Mouse (Mus musculus) embryonic facial prominence, embryonic 15.5 days (tissue): ENCODE measurements around the gene Nfkb2. TPM values are rescaled to one million over a fixed set of nuclear protein-coding genes. Genes with fewer than 3 reads are reported as not detected.

Experiments used
- ATAC-seq: fragments of 200-750 bp; cut with Nextera tagmentation; 2 replicates; pipeline ENCODE4 v1.8.0; 2017; ENCODE audit warnings: low read depth, moderate TSS enrichment; ENCODE audit not compliant: insufficient number of reproducible peaks, low FRiP score, low TSS enrichment
- H3K27ac ChIP-seq: fragments of 300-500 bp; sonication (generic); replicated peaks from 2 replicates; pipeline ENCODE4 v1.5.1; 2015; ENCODE audit warnings: mild to moderate bottlenecking, inconsistent platforms
- H3K27me3 ChIP-seq: fragments of 300-500 bp; sonication (generic); 2 replicates; pipeline ENCODE4 v1.6.1; 2015; ENCODE audit warnings: inconsistent platforms
- H3K36me3 ChIP-seq: fragments of 300-500 bp; sonication (generic); 2 replicates; pipeline ENCODE4 v1.6.1; 2015; ENCODE audit warnings: mild to moderate bottlenecking, inconsistent platforms
- H3K4me1 ChIP-seq: fragments of 300-500 bp; sonication (generic); 2 replicates; pipeline ENCODE4 v1.6.1; 2015; ENCODE audit warnings: inconsistent platforms
- H3K4me2 ChIP-seq: fragments of 300-500 bp; sonication (generic); replicated peaks from 2 replicates; pipeline ENCODE4 v1.6.1; 2015; ENCODE audit warnings: mild to moderate bottlenecking, inconsistent platforms
- H3K4me3 ChIP-seq: fragments of 300-500 bp; sonication (generic); replicated peaks from 2 replicates; pipeline ENCODE4 v1.5.1; 2015; ENCODE audit warnings: mild to moderate bottlenecking, inconsistent platforms
- H3K9ac ChIP-seq: fragments of 300-500 bp; sonication (generic); 2 replicates; pipeline ENCODE4 v1.6.1; 2015; ENCODE audit warnings: inconsistent platforms
- H3K9me3 ChIP-seq: fragments of 300-500 bp; sonication (generic); replicated peaks from 2 replicates; pipeline ENCODE4 v1.6.1; 2016; ENCODE audit warnings: inconsistent platforms
- WGBS: fragments of 180-500 bp; shearing (Covaris S2); methylation state at CpG from one replicate; pipeline ENCODE4 v1.1.7; 2015; 5-methylcytosine and 5-hydroxymethylcytosine counted together
- polyA plus RNA-seq: library from polyadenylated mRNA; unstranded; fragments of >200 nt; fragmentation: Nextera tagmentation; extraction: Ambion mirVana; gene quantifications from 2 replicates; pipeline ENCODE4 v1.2.1, GENCODE M21; 2015

The Nfkb2 gene
- polyA plus RNA-seq, 1 experiment from 2014 or later = 15.3 TPM

DNA sequence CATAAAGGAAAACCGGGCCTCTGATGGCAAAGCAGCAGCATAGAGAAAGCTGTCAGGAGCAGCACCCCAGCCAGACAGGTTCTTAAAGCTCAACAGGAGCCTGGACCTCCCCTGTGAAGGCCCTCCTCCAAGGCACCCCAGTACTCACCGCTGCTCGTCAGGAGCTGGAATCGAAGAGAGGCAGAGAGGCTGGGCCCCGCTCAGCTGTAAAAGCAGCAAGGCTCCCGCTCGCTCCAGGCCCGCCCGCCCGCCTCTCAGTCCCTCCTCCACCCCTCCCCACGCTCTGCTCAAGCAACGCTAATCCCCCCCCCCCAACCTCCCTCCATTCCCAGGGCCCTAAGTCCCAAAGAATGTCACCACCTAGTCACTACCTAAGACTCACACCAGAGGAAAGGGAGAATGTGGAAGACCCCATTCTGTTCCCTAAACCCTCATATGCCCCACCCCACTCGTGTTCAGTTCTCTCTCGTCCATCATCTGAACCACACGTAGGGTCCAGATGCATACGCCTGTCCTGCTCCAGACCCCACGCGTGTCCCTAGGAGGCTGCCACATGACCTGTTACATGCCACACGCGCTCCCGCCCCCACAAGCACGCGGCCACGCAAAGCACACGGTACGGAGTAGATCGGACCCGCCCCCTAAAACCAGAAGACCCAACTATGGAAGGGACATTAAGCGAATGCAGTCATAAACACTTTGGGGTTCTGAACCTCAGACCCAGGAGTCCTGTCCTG lies 22.1 kb downstream of the Nfkb2 start:
- Histone ChIP-seq H3K36me3 (peaks cover 9% of the 10 kb centered on the region), H3K27me3 (peaks cover 64% of the 10 kb centered on the region), H3K4me2 (peak overlapping the region; percentile 100), H3K9me3 (no peaks in the 10 kb centered on the region), H3K9ac (no peak overlapping the region), H3K4me3 (peak overlapping the region; percentile 78; the same call in 1 of the 2 replicates), H3K27ac (no peak overlapping the region), H3K4me1 (peaks cover 50% of the 10 kb centered on the region)
- no peak for ATAC-seq
- 4% methylated on average over 28 of the region's 29 CpGs for WGBS

DNA sequence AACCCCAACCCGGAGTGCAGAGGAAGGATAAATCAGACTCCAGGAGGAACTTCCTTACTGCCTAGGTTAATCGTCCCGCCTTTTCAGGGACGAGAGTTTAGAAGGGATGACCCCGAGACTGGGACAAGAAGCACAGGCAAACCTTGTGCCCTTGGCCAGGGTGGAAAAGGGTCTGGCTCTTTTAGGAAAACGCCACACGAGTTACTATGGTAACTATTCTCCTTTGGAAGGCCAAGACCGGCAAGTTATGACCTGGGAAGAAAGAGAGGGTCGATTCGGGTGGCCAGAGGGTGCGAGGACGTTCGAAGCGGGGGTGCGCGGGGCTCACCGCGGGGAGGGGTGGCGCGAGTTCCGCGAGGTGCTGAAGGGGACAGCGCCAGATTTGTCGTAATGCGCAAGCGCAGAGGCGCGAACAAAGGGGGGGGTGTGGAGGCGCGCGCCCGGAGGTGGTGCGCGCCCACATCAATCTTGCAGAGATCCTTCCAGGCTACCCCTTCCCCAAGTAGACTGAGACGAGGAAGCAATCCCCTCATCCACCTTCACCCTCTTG lies 22.7 kb downstream of the Nfkb2 start, which contains the start of gene Psd:
Psd (minus strand) TSS at position 401 of the 550 bp plus-strand sequence.
- peaks cover 13% of the 10 kb centered on the region for H3K36me3 ChIP-seq
- H3K4me3 ChIP-seq = peak within 1 kb of the TSS; percentile 78
- H3K27ac ChIP-seq = peak within 1 kb of the TSS; percentile 92
- no peaks in the 10 kb centered on the region for H3K9me3 ChIP-seq
- H3K9ac ChIP-seq = peak within 1 kb of the TSS; percentile 47
- peaks cover 45% of the 10 kb centered on the region for H3K4me1 ChIP-seq
- peaks cover 58% of the 10 kb centered on the region for H3K27me3 ChIP-seq
- ATAC-seq = no peak
- H3K4me2 ChIP-seq = peak within 1 kb of the TSS; percentile 100
- WGBS = under 1% methylated on average over 35 of the region's 35 CpGs

DNA sequence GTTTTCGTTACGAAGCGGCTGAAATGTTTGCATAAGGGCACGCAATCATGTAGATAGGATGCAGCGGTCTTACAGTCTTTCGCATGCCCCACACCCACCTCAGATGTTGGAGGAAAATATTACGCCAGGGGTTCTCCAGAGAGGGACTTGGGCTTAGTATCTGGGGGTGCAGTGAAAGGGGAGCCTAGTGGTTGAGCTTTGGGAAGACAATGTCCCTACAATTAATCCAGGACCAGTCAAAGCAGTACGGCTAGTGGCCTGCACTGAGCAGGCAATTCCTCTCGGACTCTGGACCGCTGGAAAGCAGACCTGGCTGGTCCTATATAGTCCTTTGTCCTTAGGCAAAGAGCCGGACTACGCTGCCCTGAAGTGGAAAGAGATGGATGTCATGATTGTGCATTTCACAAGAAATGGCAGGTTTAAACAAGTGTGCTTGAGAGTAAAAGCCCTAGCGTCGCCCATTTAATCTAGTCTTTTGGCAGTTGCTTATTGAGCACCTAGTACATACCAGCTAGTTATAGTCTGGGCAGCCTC lies 23.5 kb downstream of the Nfkb2 start:
- Histone ChIP-seq H3K4me1 (peaks cover 38% of the 10 kb centered on the region), H3K9ac (peak overlapping the region; percentile 47; the same call in 1 of the 2 replicates), H3K36me3 (peaks cover 13% of the 10 kb centered on the region), H3K4me2 (peak overlapping the region; percentile 100), H3K27me3 (peaks cover 51% of the 10 kb centered on the region), H3K9me3 (no peaks in the 10 kb centered on the region), H3K27ac (peak overlapping the region; percentile 92), H3K4me3 (peak overlapping the region; percentile 78)
- WGBS = 26% methylated on average over 14 of the region's 14 CpGs
- ATAC-seq = no peak

DNA sequence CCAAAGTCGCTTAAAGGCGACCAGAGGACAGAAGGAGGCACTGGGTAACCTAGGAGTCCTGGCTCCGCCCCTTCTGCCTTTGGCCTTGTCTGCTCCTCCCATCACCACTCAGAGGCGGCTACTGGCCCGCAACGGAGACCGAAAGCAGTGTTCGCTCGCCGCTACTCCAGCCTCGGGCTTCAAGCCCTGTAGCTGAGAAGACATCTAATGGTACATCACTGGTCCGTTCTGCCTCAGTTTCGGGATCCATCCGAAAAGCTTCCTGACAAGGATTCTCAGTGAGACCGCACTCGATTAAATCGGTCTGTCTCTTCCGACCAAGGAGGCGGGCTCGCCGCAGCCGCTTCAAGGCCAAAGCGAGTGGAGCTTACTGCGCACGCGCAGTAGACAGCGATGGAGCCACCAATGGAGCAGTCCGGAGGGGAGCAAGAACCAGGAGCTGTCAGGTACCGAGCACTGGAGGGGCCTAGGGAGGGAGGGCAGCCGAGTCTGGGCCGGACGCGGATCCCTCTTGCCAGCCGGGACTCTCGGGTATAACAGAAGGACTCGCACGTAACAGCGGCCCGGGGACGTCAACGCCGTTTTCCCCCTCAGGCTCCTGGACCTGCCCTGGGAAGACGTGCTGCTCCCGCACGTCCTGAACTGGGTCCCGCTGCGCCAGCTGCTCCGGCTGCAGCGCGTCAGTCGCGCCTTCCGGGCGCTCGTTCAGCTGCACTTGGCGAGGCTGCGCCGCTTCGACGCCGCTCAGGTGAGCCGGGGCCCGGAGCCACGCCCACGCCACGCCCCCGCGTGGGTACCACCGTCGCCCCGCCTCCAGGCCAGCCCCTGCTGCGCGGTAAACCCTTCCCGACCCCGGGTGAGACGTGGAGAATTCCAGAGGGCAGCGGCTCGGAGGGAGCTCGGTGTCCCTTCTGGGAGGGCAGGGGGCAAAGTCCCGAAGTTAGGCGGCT lies 24.2 kb downstream of the Nfkb2 start, which contains the start of gene Fbxl15:
Fbxl15 (plus strand) TSS at position 104 of the 950 bp plus-strand sequence.
- Histone ChIP-seq H3K4me1 (peaks cover 38% of the 10 kb centered on the region), H3K4me2 (peak within 1 kb of the TSS; percentile 100), H3K36me3 (peaks cover 13% of the 10 kb centered on the region), H3K27ac (peak within 1 kb of the TSS; percentile 92), H3K4me3 (peak within 1 kb of the TSS; percentile 78), H3K9me3 (no peaks in the 10 kb centered on the region), H3K27me3 (peaks cover 43% of the 10 kb centered on the region), H3K9ac (peak within 1 kb of the TSS; percentile 47)
- peak; percentile 90 for ATAC-seq
- WGBS = under 1% methylated on average over 81 of the region's 81 CpGs

DNA sequence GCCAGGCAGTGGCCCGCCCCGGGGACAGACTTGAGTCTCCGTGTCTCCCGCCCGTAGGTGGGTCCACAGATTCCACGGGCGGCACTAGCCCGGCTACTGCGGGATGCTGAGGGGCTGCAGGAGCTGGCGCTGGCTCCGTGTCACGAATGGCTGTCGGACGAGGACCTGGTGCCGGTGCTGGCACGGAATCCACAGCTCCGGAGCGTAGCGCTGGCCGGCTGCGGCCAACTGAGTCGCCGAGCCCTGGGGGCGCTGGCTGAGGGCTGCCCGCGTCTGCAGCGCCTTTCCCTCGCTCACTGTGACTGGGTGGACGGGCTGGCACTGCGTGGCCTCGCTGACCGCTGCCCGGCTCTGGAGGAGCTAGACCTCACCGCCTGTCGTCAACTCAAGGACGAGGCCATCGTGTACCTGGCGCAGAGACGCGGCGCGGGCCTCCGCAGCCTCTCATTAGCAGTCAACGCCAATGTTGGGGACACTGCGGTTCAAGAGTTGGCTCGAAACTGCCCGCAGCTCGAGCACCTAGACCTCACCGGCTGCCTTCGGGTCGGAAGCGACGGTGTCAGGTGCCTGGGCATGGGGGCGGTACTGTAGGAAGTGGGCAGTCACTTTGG lies 25.0 kb downstream of the Nfkb2 start:
- peak overlapping the region; percentile 47 for H3K9ac ChIP-seq
- H3K9me3 ChIP-seq = no peaks in the 10 kb centered on the region
- peaks cover 38% of the 10 kb centered on the region for H3K4me1 ChIP-seq
- H3K27me3 ChIP-seq = peaks cover 35% of the 10 kb centered on the region
- peak overlapping the region; percentile 100 for H3K4me2 ChIP-seq
- peaks cover 13% of the 10 kb centered on the region for H3K36me3 ChIP-seq
- 1% methylated on average over 54 of the region's 54 CpGs for WGBS
- ATAC-seq = no peak
- peak overlapping the region; percentile 78 for H3K4me3 ChIP-seq
- peak overlapping the region; percentile 92 for H3K27ac ChIP-seq

DNA sequence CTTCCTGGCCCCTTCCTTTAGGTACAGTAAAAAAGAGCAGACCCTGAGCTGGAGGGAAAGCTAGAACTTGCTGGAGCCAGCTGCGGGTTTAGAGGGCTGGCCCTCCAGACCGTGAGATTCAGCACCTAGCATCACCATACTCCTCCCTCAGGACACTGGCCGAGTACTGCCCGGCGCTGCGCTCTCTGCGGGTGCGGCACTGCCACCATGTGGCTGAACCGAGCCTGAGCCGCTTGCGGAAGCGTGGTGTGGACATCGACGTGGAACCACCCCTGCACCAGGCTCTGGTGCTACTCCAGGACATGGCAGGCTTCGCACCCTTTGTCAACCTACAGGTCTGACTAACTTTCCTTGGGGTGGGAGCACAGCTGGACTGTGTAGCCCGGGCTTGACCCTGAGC lies 25.8 kb downstream of the Nfkb2 start:
- Histone ChIP-seq H3K4me1 (peaks cover 38% of the 10 kb centered on the region), H3K36me3 (peaks cover 13% of the 10 kb centered on the region), H3K4me2 (peak overlapping the region; percentile 100), H3K27me3 (peaks cover 27% of the 10 kb centered on the region), H3K4me3 (peak overlapping the region; percentile 78), H3K9ac (no peak overlapping the region), H3K27ac (no peak overlapping the region; the same call in 1 of the 2 replicates), H3K9me3 (no peaks in the 10 kb centered on the region)
- ATAC-seq = 0 out of 2 replicates have a peak, but pooled peaks have one; percentile 21
- 8% methylated on average over 16 of the region's 16 CpGs for WGBS

DNA sequence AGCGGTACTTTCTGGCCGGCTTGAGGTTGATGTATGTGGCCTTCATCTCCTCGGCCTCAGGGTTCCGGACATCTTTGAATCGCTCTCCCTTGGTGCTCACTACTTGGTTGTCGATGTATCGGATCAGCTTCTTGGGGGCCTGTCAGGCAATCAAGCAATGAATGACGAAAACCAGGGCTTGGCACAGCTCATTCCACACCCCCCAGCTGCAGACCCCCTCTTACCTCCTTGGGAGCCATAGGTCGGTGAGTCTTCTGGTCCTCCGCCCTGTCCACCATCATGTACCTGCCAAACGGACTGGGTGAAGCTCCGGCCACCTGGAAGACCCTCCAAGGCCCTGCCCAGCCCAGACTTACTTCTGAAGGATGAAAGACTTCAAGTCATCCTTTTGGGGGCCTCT lies 26.6 kb downstream of the Nfkb2 start:
- no peaks in the 10 kb centered on the region for H3K9me3 ChIP-seq

DNA sequence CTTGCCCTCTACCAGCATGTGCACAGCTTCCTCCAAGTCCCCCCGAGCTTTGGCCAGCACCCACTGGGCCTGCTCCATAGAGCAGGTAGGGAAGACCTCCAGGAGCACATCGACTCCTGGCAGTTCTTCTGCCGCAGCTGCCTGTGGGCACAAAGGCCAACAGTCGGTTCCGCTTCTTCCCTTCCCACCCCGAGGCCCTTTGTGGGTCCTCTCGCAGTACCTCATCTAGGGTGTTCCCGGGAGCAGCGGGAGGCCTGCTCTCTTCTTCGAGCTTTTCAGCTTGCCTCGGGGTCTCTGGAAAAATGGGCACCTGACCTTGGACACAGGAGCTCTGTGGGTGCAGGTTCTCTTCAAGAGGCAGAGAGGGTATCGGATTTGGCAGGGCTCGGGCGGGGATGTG lies 27.2 kb downstream of the Nfkb2 start:
- no peaks in the 10 kb centered on the region for H3K9me3 ChIP-seq
- no peak overlapping the region for H3K27ac ChIP-seq
- no peak for ATAC-seq
- peaks cover 38% of the 10 kb centered on the region for H3K4me1 ChIP-seq
- no peak overlapping the region for H3K4me2 ChIP-seq
- H3K9ac ChIP-seq = no peak overlapping the region
- 85% methylated on average over 14 of the region's 14 CpGs for WGBS
- peaks cover 13% of the 10 kb centered on the region for H3K27me3 ChIP-seq
- no peak overlapping the region for H3K4me3 ChIP-seq
- peaks cover 13% of the 10 kb centered on the region for H3K36me3 ChIP-seq

More for the DNA sequence above, 26.6 kb downstream of the Nfkb2 start:
- H3K9ac ChIP-seq = no peak overlapping the region
- ATAC-seq = no peak
- H3K4me1 ChIP-seq = peaks cover 38% of the 10 kb centered on the region
- no peak overlapping the region for H3K27ac ChIP-seq
- H3K4me2 ChIP-seq = no peak overlapping the region
- H3K4me3 ChIP-seq = no peak overlapping the region
- peaks cover 20% of the 10 kb centered on the region for H3K27me3 ChIP-seq
- H3K36me3 ChIP-seq = peaks cover 13% of the 10 kb centered on the region
- WGBS = 91% methylated on average over 12 of the region's 12 CpGs

DNA sequence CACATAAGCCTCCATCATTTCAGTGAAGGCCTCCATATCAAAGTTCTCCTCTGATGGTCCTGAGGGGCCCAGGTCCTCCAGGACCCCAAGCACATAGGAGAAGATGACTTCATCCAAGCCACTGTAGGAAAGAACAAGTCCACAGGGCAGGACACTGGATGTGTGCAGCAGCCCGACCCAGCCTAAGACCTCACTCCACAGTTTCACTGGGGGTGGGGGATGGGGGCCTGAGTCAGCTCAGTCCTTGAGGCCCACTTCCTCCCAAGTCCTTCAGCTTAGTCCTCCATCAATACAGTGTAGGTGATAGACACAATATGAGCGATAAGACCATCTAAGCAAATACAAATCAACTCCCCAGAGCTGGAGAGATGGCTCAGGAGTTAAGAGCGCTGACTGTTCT lies 27.8 kb downstream of the Nfkb2 start:
- Histone ChIP-seq H3K4me3 (no peak overlapping the region), H3K27me3 (peaks cover 7% of the 10 kb centered on the region), H3K4me2 (no peak overlapping the region), H3K36me3 (peaks cover 13% of the 10 kb centered on the region), H3K9ac (no peak overlapping the region), H3K4me1 (peaks cover 32% of the 10 kb centered on the region), H3K27ac (no peak overlapping the region), H3K9me3 (no peaks in the 10 kb centered on the region)
- no peak for ATAC-seq
- 75% methylated on average over 3 of the region's 3 CpGs for WGBS

DNA sequence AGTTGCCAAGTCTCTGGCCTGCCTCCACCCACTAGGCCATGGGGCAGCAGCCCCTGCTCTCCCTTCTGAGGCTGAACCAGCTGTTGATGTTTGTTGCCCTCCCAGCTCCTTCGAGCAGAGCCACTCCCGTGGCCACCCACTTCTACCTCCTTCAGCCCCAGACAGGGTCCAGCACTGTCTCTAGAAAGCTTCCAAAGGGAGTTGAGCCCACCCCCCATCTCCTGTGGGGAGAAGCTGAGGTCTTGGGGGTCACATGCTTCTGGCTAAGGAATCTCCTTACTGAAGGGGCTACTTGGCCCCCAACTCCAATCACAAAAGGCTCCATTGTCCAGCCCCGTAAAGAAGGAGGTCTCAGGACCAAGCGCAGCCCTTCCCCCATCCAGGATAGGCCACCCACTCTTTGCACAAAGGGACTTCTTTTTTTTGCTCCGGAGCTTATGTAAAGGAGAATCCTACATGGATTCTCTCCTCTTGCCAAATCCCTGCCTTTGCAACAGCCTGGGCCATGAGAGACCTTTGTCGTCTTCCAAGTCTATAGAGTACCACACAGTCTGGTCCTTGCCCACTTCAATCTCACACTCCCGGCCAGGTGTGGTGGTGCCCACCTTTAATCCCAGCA lies 28.7 kb downstream of the Nfkb2 start:
- no peak overlapping the region for H3K9ac ChIP-seq

More for the DNA sequence above, 28.7 kb downstream of the Nfkb2 start:
- no peak overlapping the region for H3K27ac ChIP-seq
- peaks cover 29% of the 10 kb centered on the region for H3K4me1 ChIP-seq
- no peaks in the 10 kb centered on the region for H3K9me3 ChIP-seq
- ATAC-seq = no peak
- WGBS = 43% methylated on average over 7 of the region's 7 CpGs
- H3K4me2 ChIP-seq = no peak overlapping the region
- no peak overlapping the region for H3K4me3 ChIP-seq
- peaks cover 13% of the 10 kb centered on the region for H3K36me3 ChIP-seq
- no peaks in the 10 kb centered on the region for H3K27me3 ChIP-seq
